Mouse (Mus musculus) left cerebral cortex, postnatal 25 days (tissue): ENCODE results near the gene Nfic. TPM values are rescaled to one million over a fixed set of nuclear protein-coding genes. Genes with fewer than 3 reads are reported as not detected.

Source experiments
- DNase-seq, 2 experiments: peaks; one replicate each; pipeline ENCODE4 v3.0.0; 2022; ENCODE audit warnings: low spot score in 2 of 2, mixed read lengths in 1 of 2
- intact Hi-C: fragments of 180-260 bp; cut with DNase I; formaldehyde crosslinking; loops from one replicate; pipeline ENCODE4 v1.15.1; 2025
- microRNA-seq, 2 experiments: library from miRNA; unstranded; fragments of <30 nt; microRNA quantifications; one replicate each; pipeline ENCODE4 v1.2.0; 2022
- total RNA-seq, 2 experiments: library from RNA; stranded (reverse); gene quantifications; 2 replicates each; pipeline ENCODE4 v1.2.3; 2021

Gene Nfic
- total RNA-seq, 2 experiments from 2014 or later = 81.1 to 87.3 TPM

GRCm38 (mm10) chr10:81356352-81356990 is 99.0 kb downstream of the Nfic start:
- intact Hi-C loops = no loop called here

GRCm38 (mm10) chr10:81355533-81355932 is 99.9 kb downstream of the Nfic start:
- DNase-seq = no peak
- intact Hi-C loops = no loop called here

More at GRCm38 (mm10) chr10:81356352-81356990, 99.0 kb downstream of the Nfic start:
- DNase-seq = peak in 1 of 2 experiments; percentile 28

- DNase-seq = no peak
- intact Hi-C loops = no loop called here
Measured at GRCm38 (mm10) chr10:81354738-81355477, 100.5 kb downstream of the Nfic start.

- DNase-seq = no peak
- intact Hi-C loops = loop anchor here (2.0 kb wide), 1 partner anchor 61 kb away; the partner anchor contains the start of gene Tjp3
Measured at GRCm38 (mm10) chr10:81351678-81352291, 103.7 kb downstream of the Nfic start.

GRCm38 (mm10) chr10:81350351-81351063 is 104.9 kb downstream of the Nfic start, which contains the start of gene Hmg20b:
Gene Hmg20b (minus strand): TSS chr10:81350480.
- intact Hi-C loops = loop anchor here (2.0 kb wide), 1 partner anchor 60 kb away; the partner anchor contains the start of gene Tjp3
- DNase-seq = peak; percentile 100

- intact Hi-C loops = loop anchor here (2.0 to 5.0 kb wide), 2 partner anchors 59 to 153 kb away; partner anchors contain the start of gene Tjp3
- no peak for DNase-seq
Measured at GRCm38 (mm10) chr10:81349961-81350350, 105.5 kb downstream of the Nfic start.

GRCm38 (mm10) chr10:81349146-81349545 is 106.3 kb downstream of the Nfic start:
- intact Hi-C loops = loop anchor here (5.0 kb wide), 1 partner anchor 152 kb away; no protein-coding TSS in a partner anchor
- no peak for DNase-seq

- peak; percentile 59 to 74 for DNase-seq
- intact Hi-C loops = loop anchor here (5.0 kb wide), 1 partner anchor 149 kb away; no protein-coding TSS in a partner anchor
Measured at GRCm38 (mm10) chr10:81346453-81347067, 108.9 kb downstream of the Nfic start.

Small RNA genes within 50 kb of the gene (microRNA-seq; reads per million reads assigned to microRNA genes)
- gene Gm25595 = 0 reads per million in 2 experiments
- gene Mir1191b = 0 reads per million in 2 experiments
- gene Mir6913 = 1.2 to 2.0 reads per million in 2 experiments

Other genes starting within 250 kb of the Nfic start
- 100 to 1,000 TPM; 194 to 208 TPM for gene Atcay, start 224.8 kb downstream of the Nfic start, total RNA-seq
- 10 to 100 TPM; 57.2 to 63.1 TPM for gene Zfr2, start 222.5 kb downstream of the Nfic start, total RNA-seq
- gene Matk, start 202.7 kb downstream of the Nfic start, total RNA-seq = 100 to 1,000 TPM; 191 to 194 TPM
- gene Mrpl54, start 188.7 kb downstream of the Nfic start, total RNA-seq = 10 to 100 TPM; 42.5 to 47.3 TPM
- 10 to 100 TPM; 38.6 to 40.0 TPM for gene Apba3, start 188.7 kb downstream of the Nfic start, total RNA-seq
- gene Tjp3, start 164.1 kb downstream of the Nfic start, total RNA-seq = under 1 TPM; 0.23 to 0.30 TPM
- 100 to 1,000 TPM; 402 to 420 TPM for gene Pip5k1c, start 162.7 kb downstream of the Nfic start, total RNA-seq
- gene Cactin, start 134.5 kb downstream of the Nfic start, total RNA-seq = 10 to 100 TPM; 27.8 to 28.4 TPM
- gene Tbxa2r, start 126.9 kb downstream of the Nfic start, total RNA-seq = 1 to 10 TPM; 1.2 to 1.4 TPM
- under 1 TPM; 0.92 to 0.96 TPM for gene Gipc3, start 112.4 kb downstream of the Nfic start, total RNA-seq
- gene Hmg20b, start 105.2 kb downstream of the Nfic start, total RNA-seq = 10 to 100 TPM; 23.5 to 28.4 TPM
- 10 to 100 TPM; 39.3 to 41.1 TPM for gene Mfsd12, start 98.1 kb downstream of the Nfic start, total RNA-seq
- gene 4930404N11Rik, start 89.8 kb downstream of the Nfic start, total RNA-seq = 1 to 10 TPM in 1 of 2 experiments, under 1 TPM in 1; 0.78 to 2.2 TPM
- 10 to 100 TPM; 63.5 to 70.2 TPM for gene Fzr1, start 77.1 kb downstream of the Nfic start, total RNA-seq
- 10 to 100 TPM; 83.7 to 87.7 TPM for gene Dohh, start 71.2 kb downstream of the Nfic start, total RNA-seq
- gene Gm48551, start 71.2 kb downstream of the Nfic start, total RNA-seq = 1 to 10 TPM; 3.5 to 4.2 TPM
- 1 to 10 TPM; 4.0 to 4.1 TPM for gene Gm48552, start 66.6 kb downstream of the Nfic start, total RNA-seq
- gene Smim24, start 62.6 kb downstream of the Nfic start, total RNA-seq = 1 to 10 TPM in 1 of 2 experiments, under 1 TPM in 1; 0.89 to 1.5 TPM
- 100 to 1,000 TPM; 285 to 286 TPM for gene Celf5, start 27.1 kb upstream of the Nfic start, total RNA-seq
- gene Ncln, start 40.8 kb upstream of the Nfic start, total RNA-seq = 10 to 100 TPM; 76.4 to 77.0 TPM
- gene S1pr4, start 44.5 kb upstream of the Nfic start, total RNA-seq = under 1 TPM; 0.53 to 0.73 TPM
- gene Gna15, start 68.6 kb upstream of the Nfic start, total RNA-seq = 1 to 10 TPM; 2.0 to 3.1 TPM
- 100 to 1,000 TPM; 101 to 107 TPM for gene Gna11, start 89.6 kb upstream of the Nfic start, total RNA-seq
- 100 to 1,000 TPM; 630 to 638 TPM for gene Aes, start 103.9 kb upstream of the Nfic start, total RNA-seq
- gene Tle2, start 118.9 kb upstream of the Nfic start, total RNA-seq = 10 to 100 TPM; 28.8 to 30.3 TPM
- gene Tle6, start 145.4 kb upstream of the Nfic start, total RNA-seq = 1 to 10 TPM; 4.2 to 5.8 TPM
- 1 to 10 TPM; 3.1 to 3.8 TPM for gene BC025920, start 150.6 kb upstream of the Nfic start, total RNA-seq
- 10 to 100 TPM; 22.1 to 25.3 TPM for gene Sirt6, start 172.2 kb upstream of the Nfic start, total RNA-seq
- 10 to 100 TPM; 35.9 to 36.7 TPM for gene Ankrd24, start 172.9 kb upstream of the Nfic start, total RNA-seq
- gene Gm10778, start 193.4 kb upstream of the Nfic start, total RNA-seq = 1 to 10 TPM; 4.6 to 4.8 TPM
- 1 to 10 TPM; 7.2 to 8.3 TPM for gene Zfp433, start 249.2 kb upstream of the Nfic start, total RNA-seq